Mouse (Mus musculus): Measurements from ENCODE around the gene Ubl5.

- TF ChIP-seq POLR2A (IDR thresholded peaks at IDR 0.05; ENCODE audit: low read depth, low read length): no peak
- TF ChIP-seq CTCF (conservative IDR thresholded peaks at IDR 0.05; ENCODE audit: insufficient read depth, insufficient read length, low read depth, low read length): no peak
These were observed at the start of gene Ubl5 for GRCm38 (mm10) chr9:20642101-20642895.
